Mouse (Mus musculus) spleen, postnatal 14 days (tissue): ENCODE results near the gene Sdc4.

Experiments used
- DNase-seq, 2 experiments: peaks; one replicate each; pipeline ENCODE4 v3.0.0; 2021 to 2022; ENCODE audit warnings: low spot score in 2 of 2

Sdc4 gene

GRCm38 (mm10) chr2:164449341-164450042 lies 5.8 kb upstream of the Sdc4 start:
- no peak for DNase-seq

- DNase-seq = no peak
Measured at GRCm38 (mm10) chr2:164448921-164449320, 5.2 kb upstream of the Sdc4 start.

GRCm38 (mm10) chr2:164448140-164448539 lies 4.5 kb upstream of the Sdc4 start:
- no peak for DNase-seq

- no peak for DNase-seq
Measured at GRCm38 (mm10) chr2:164446086-164446469, 2.4 kb upstream of the Sdc4 start.

- DNase-seq = no peak
Measured at GRCm38 (mm10) chr2:164445399-164446085, 1.9 kb upstream of the Sdc4 start.

- DNase-seq = no peak
Measured at GRCm38 (mm10) chr2:164444701-164445100, 1.0 kb upstream of the Sdc4 start.

GRCm38 (mm10) chr2:164443051-164443437 lies 643 bp downstream of the Sdc4 start:
- DNase-seq = peak; percentile 62 to 73

GRCm38 (mm10) chr2:164442315-164443050 lies 1.2 kb downstream of the Sdc4 start:
- no peak for DNase-seq

- DNase-seq = no peak
Measured at GRCm38 (mm10) chr2:164441731-164442130, 2.0 kb downstream of the Sdc4 start.

GRCm38 (mm10) chr2:164441155-164441554 lies 2.5 kb downstream of the Sdc4 start:
- DNase-seq = peak; percentile 37 to 54

- DNase-seq = no peak
Measured at GRCm38 (mm10) chr2:164440314-164440713, 3.4 kb downstream of the Sdc4 start.

- no peak for DNase-seq
Measured at GRCm38 (mm10) chr2:164439001-164439421, 4.7 kb downstream of the Sdc4 start.

GRCm38 (mm10) chr2:164438257-164438656 lies 5.4 kb downstream of the Sdc4 start:
- no peak for DNase-seq

- DNase-seq = no peak
Measured at GRCm38 (mm10) chr2:164437710-164438109, 6.0 kb downstream of the Sdc4 start.

GRCm38 (mm10) chr2:164436961-164437360 lies 6.7 kb downstream of the Sdc4 start:
- DNase-seq = no peak

GRCm38 (mm10) chr2:164436215-164436913 lies 7.3 kb downstream of the Sdc4 start:
- no peak for DNase-seq

GRCm38 (mm10) chr2:164435216-164436090 lies 8.2 kb downstream of the Sdc4 start:
- DNase-seq = no peak

GRCm38 (mm10) chr2:164434681-164435080 lies 9.0 kb downstream of the Sdc4 start:
- DNase-seq = no peak

GRCm38 (mm10) chr2:164433278-164433895 lies 10.3 kb downstream of the Sdc4 start:
- DNase-seq = no peak

GRCm38 (mm10) chr2:164432541-164433191 lies 11.0 kb downstream of the Sdc4 start:
- DNase-seq = no peak
